Mouse (Mus musculus) lung, postnatal 0 days (tissue): ENCODE results near the gene 4933430I17Rik.

Experiments used
- CTCF ChIP-seq: IDR thresholded peaks from 2 replicates; pipeline ENCODE4 v1.5.1; 2016; ENCODE audit warnings: antibody characterized with exemption, mild to moderate bottlenecking
- EP300 ChIP-seq: IDR thresholded peaks from 2 replicates; pipeline ENCODE4 v1.6.1; 2016; ENCODE audit warnings: antibody characterized with exemption, mild to moderate bottlenecking, control low read depth

- TF ChIP-seq CTCF = no peak
- TF ChIP-seq EP300 = no peak
Observed at GRCm38 (mm10) chr4:62505991-62506390, 19.2 kb upstream of the 4933430I17Rik start.
